Mouse (Mus musculus) kidney, embryonic 14.5 days (tissue): ENCODE data around the gene Hist1h4a. TPM values are rescaled to one million over a fixed set of nuclear protein-coding genes. Genes with fewer than 3 reads are reported as not detected.
A peak's percentile ranks its signal among the peaks of the same experiment; 100 is the strongest.

Experiments used
- ATAC-seq: fragments of 200-750 bp; cut with Nextera tagmentation; 2 replicates; pipeline ENCODE4 v1.8.0; 2017; ENCODE audit warnings: moderate number of reproducible peaks, mild to moderate bottlenecking, moderate TSS enrichment, moderate library complexity; ENCODE audit not compliant: low FRiP score, low TSS enrichment
- H3K27ac ChIP-seq: fragments of 300-500 bp; sonication (generic); 2 replicates; pipeline ENCODE4 v1.5.1; 2014; ENCODE audit warnings: low read depth, mild to moderate bottlenecking, low read length, moderate library complexity, mixed read lengths
- H3K27me3 ChIP-seq: fragments of 300-500 bp; sonication (generic); 2 replicates; pipeline ENCODE4 v1.6.1; 2014; ENCODE audit warnings: mild to moderate bottlenecking, low read length; ENCODE audit not compliant: control insufficient read depth, insufficient read depth
- H3K36me3 ChIP-seq: fragments of 300-500 bp; sonication (generic); 2 replicates; pipeline ENCODE4 v1.6.1; 2014; ENCODE audit warnings: low read length, mixed read lengths; ENCODE audit not compliant: control insufficient read depth, insufficient read depth
- H3K4me1 ChIP-seq: fragments of 300-500 bp; sonication (generic); 2 replicates; pipeline ENCODE4 v1.6.1; 2014; ENCODE audit warnings: low read length, mixed read lengths; ENCODE audit not compliant: control insufficient read depth, insufficient read depth
- H3K4me2 ChIP-seq: fragments of 300-500 bp; sonication (generic); replicated peaks from 2 replicates; pipeline ENCODE4 v1.6.1; 2014; ENCODE audit warnings: low read depth, mild to moderate bottlenecking, low read length
- H3K4me3 ChIP-seq: fragments of 300-500 bp; sonication (generic); 2 replicates; pipeline ENCODE4 v1.5.1; 2014; ENCODE audit warnings: mild to moderate bottlenecking, low read length
- H3K9ac ChIP-seq: fragments of 300-500 bp; sonication (generic); 2 replicates; pipeline ENCODE4 v1.6.1; 2014; ENCODE audit warnings: low read depth, mild to moderate bottlenecking, low read length, moderate library complexity
- H3K9me3 ChIP-seq: fragments of 300-500 bp; sonication (generic); 2 replicates; pipeline ENCODE4 v1.6.1; 2016; ENCODE audit warnings: low read length; ENCODE audit not compliant: control insufficient read depth
- WGBS: fragments of 180-500 bp; shearing (Covaris S2); extraction: QIAGEN DNeasy Blood & Tissue Kit; methylation state at CpG from one replicate; pipeline ENCODE4 v1.1.7; 2014; 5-methylcytosine and 5-hydroxymethylcytosine counted together
- polyA plus RNA-seq: library from polyadenylated mRNA; unstranded; fragments of >200 nt; fragmentation: Nextera tagmentation; extraction: Ambion mirVana; gene quantifications from 2 replicates; pipeline ENCODE4 v1.2.1, GENCODE M21; 2014

Hist1h4a gene
- polyA plus RNA-seq, 1 experiment from 2014 or later: 1.9 TPM

DNA sequence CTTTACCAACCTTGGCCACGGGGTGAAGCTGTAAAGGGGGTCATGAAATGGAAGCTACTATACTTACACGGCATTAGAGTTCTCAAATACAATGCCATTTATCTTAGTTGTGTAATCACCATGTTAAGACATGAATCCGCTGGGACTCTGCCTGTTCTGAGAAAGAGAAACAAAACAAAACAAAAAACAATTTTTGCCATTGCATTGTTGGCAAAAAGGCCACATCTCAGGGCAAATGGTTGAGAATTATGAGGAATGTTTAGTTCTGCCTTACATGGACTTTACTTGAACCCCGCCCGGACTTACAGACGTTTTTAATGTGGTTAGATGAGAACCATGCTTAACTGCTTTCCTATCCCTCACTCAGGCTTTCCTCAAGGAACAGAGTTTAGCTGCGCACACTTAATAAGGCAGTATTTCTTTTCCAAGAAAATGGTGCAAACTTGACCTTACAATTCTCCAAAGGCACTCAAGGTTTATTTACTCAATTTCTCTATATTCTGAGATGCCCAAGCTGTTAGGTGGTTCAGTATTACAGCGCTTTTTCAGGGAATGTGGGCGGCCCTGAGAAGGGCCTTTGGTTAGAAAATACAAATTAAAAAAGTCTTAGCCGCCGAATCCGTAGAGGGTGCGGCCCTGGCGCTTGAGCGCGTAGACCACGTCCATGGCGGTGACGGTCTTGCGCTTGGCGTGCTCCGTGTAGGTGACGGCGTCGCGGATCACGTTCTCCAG, 624 bp downstream of the Hist1h4a start:
- ATAC-seq: 0 out of 2 replicates have a peak, but pooled peaks have one; percentile 0
- 2% methylated on average over 20 of the region's 27 CpGs for WGBS
- Histone ChIP-seq H3K4me2 (peak overlapping the region; percentile 52), H3K9me3 (no peaks in the 10 kb centered on the region), H3K27ac (peak overlapping the region; percentile 90), H3K4me3 (peak overlapping the region; percentile 38), H3K36me3 (no peaks in the 10 kb centered on the region), H3K9ac (peak overlapping the region; percentile 70), H3K27me3 (no peaks in the 10 kb centered on the region), H3K4me1 (peaks cover 20% of the 10 kb centered on the region; the same call in 1 of the 2 replicates)

- Histone ChIP-seq H3K4me2 (peak overlapping the region; percentile 52), H3K27ac (peak overlapping the region; percentile 90), H3K27me3 (no peaks in the 10 kb centered on the region), H3K4me3 (peak overlapping the region; percentile 38), H3K9me3 (no peaks in the 10 kb centered on the region), H3K4me1 (peaks cover 20% of the 10 kb centered on the region; the same call in 1 of the 2 replicates), H3K36me3 (no peaks in the 10 kb centered on the region), H3K9ac (peak overlapping the region; percentile 70)
- WGBS: 65% methylated on average over 1 of the region's 1 CpGs
- ATAC-seq: no peak
Measured at GRCm38 (mm10) chr13:23759916-23760239, 1.2 kb downstream of the Hist1h4a start.

DNA sequence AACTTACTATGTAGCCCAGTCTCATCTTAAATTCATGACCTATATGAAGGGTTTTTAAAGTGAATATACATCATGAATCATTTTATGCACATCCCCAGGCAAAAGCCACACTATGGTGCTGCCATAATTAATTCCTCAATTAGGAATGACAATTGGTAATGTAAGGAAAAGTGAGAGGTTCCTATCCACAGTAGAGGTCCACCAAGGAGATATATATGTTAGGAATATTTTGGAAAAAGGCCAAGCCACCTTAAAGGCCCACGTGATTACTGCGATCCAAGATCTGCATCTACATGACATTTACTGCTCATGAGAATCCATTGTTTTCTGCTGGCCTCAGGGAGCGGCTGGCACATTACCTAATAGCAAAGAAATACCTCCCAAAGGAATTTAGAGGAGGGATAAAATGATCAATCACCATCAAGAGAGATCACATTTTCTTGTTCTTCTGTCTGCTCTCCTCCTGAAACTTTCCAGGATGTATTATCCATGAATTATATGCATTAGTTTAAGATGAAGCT, 1.7 kb downstream of the Hist1h4a start:
- H3K27ac ChIP-seq: no peak overlapping the region
- no peak overlapping the region for H3K4me2 ChIP-seq
- ATAC-seq: no peak
- peaks cover 18% of the 10 kb centered on the region; the same call in 1 of the 2 replicates for H3K4me1 ChIP-seq
- H3K9ac ChIP-seq: no peak overlapping the region
- H3K36me3 ChIP-seq: no peaks in the 10 kb centered on the region
- H3K4me3 ChIP-seq: no peak overlapping the region
- no peaks in the 10 kb centered on the region for H3K27me3 ChIP-seq
- no peaks in the 10 kb centered on the region for H3K9me3 ChIP-seq
- WGBS: 69% methylated on average over 3 of the region's 3 CpGs

- Histone ChIP-seq H3K4me1 (peaks cover 10% of the 10 kb centered on the region; the same call in 1 of the 2 replicates), H3K27me3 (no peaks in the 10 kb centered on the region), H3K27ac (peak overlapping the region; percentile 57; the same call in 1 of the 2 replicates), H3K36me3 (no peaks in the 10 kb centered on the region), H3K9ac (peak overlapping the region; percentile 76; the same call in 1 of the 2 replicates), H3K9me3 (no peaks in the 10 kb centered on the region), H3K4me2 (peak overlapping the region; percentile 67), H3K4me3 (peak overlapping the region; percentile 42; the same call in 1 of the 2 replicates)
- ATAC-seq: no peak
- WGBS: 50% methylated on average over 3 of the region's 3 CpGs
Measured at GRCm38 (mm10) chr13:23757921-23758320, 3.1 kb downstream of the Hist1h4a start.

DNA sequence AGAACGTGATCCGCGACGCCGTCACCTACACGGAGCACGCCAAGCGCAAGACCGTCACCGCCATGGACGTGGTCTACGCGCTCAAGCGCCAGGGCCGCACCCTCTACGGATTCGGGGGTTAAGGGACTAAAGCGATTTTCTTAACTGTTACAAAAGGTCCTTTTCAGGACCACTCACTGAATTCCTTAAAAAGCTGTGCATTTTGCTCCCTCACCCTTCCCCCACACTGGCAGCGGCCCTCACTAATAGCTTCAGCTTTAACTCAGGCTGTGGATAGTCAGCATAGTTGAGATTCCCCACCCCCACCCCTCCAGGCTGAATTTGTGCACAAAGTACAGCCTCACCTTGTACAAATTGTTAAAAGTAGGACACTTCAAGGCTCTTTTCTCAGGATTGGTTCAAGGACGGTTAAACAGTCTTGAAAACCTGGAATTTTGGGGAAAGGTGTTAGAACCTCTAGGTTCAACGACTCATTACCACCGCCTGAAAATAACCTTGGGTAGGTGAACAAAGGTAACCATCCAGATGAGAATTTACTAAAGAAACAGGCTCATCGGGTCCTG, 3.7 kb downstream of the Hist1h4a start:
- H3K27ac ChIP-seq: peak overlapping the region; percentile 95
- peak overlapping the region; percentile 76 for H3K9ac ChIP-seq
- H3K9me3 ChIP-seq: no peaks in the 10 kb centered on the region
- under 1% methylated on average over 13 of the region's 23 CpGs for WGBS
- no peak; the same call in 1 of the 2 replicates for ATAC-seq
- H3K4me3 ChIP-seq: peak overlapping the region; percentile 42
- H3K4me2 ChIP-seq: peak overlapping the region; percentile 67
- H3K27me3 ChIP-seq: no peaks in the 10 kb centered on the region
- 0 out of 2 replicates have a peak, but pooled peaks cover 10% of the 10 kb centered on the region for H3K4me1 ChIP-seq
- no peaks in the 10 kb centered on the region for H3K36me3 ChIP-seq

- 0% methylated on average over 17 of the region's 22 CpGs for WGBS
- H3K4me3 ChIP-seq: peak within 1 kb of the TSS; percentile 42
- H3K36me3 ChIP-seq: no peaks in the 10 kb centered on the region
- H3K4me1 ChIP-seq: 0 out of 2 replicates have a peak, but pooled peaks cover 10% of the 10 kb centered on the region
- H3K4me2 ChIP-seq: peak within 1 kb of the TSS; percentile 67
- ATAC-seq: peak; percentile 82
- no peaks in the 10 kb centered on the region for H3K27me3 ChIP-seq
- H3K9me3 ChIP-seq: no peaks in the 10 kb centered on the region
- peak within 1 kb of the TSS; percentile 76 for H3K9ac ChIP-seq
- peak within 1 kb of the TSS; percentile 95 for H3K27ac ChIP-seq
Measured at GRCm38 (mm10) chr13:23756790-23757189, 4.2 kb downstream of the Hist1h4a start, which contains the start of gene Hist1h4b. TSS of gene Hist1h4b (plus strand) at chr13:23757013.

DNA sequence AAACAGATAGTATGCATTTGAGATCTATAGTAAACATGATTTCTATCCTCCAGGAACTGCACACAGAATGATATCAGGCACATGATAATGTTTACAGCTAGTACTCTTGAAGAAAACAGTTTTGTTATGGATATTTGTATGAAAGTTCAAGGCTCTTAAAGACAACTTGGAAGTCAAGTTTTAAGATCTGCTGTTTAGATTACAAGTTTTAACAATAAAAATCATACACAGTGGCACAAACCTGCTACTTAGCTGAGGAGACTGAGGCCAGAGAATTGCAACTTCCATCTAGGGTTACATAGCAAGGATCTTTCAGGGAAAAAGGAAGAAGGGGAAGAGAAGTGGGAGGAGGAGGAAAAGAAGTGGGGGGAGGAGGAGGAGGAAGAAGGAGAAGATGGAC, 6.0 kb downstream of the Hist1h4a start:
- Histone ChIP-seq H3K4me3 (no peak overlapping the region), H3K4me1 (0 out of 2 replicates have a peak, but pooled peaks cover 5% of the 10 kb centered on the region), H3K27ac (no peak overlapping the region), H3K36me3 (no peaks in the 10 kb centered on the region), H3K27me3 (no peaks in the 10 kb centered on the region), H3K9ac (no peak overlapping the region), H3K9me3 (no peaks in the 10 kb centered on the region), H3K4me2 (no peak overlapping the region)
- no peak for ATAC-seq

DNA sequence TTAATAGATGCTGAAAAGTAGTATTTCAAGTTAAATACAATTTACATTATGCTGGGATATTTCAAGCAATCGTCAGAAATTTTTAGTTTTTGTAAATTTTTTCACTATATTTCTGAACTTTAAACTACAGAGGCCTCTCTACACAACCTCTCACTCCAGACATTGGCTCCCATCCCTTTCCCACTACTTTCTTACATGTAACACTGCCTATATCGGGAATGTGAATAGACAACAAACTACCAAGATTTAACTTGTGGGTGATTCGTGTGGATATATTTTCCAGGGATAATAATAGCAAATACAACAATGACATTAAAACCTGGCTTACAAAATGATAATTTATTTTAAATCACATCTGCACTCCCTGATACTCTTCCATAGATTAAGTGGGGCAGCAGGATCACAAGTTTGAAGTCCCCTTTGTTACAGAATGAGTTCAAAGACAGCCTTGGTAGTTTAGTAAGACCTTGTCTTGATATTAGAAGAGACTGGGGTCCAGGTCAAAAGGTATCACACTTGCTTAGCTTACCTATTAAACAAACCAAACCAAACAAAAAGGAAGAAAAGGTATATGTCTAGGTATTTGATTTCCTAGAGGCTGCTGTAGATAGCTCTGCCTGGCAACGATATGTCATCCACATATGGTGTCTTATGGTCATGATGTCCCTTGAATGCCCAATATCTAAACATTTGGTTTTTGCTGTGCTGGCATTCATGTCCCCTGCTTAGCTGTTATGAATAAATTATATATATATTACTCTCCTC, 7.5 kb downstream of the Hist1h4a start:
- H3K36me3 ChIP-seq: no peaks in the 10 kb centered on the region
- H3K4me3 ChIP-seq: peak overlapping the region; percentile 40
- peak overlapping the region; percentile 41 for H3K4me2 ChIP-seq
- WGBS: 61% methylated on average over 4 of the region's 4 CpGs
- no peak for ATAC-seq
- H3K27ac ChIP-seq: peak overlapping the region; percentile 85
- 0 out of 2 replicates have a peak, but pooled peaks cover 3% of the 10 kb centered on the region for H3K4me1 ChIP-seq
- H3K9ac ChIP-seq: peak overlapping the region; percentile 60; the same call in 1 of the 2 replicates
- no peaks in the 10 kb centered on the region for H3K9me3 ChIP-seq
- H3K27me3 ChIP-seq: no peaks in the 10 kb centered on the region
